Mouse (Mus musculus): ENCODE results near the gene Lyz1.
"Not testable (repeated sequence)": the region's sequence is repeated elsewhere in the genome, so short reads cannot be mapped to it uniquely, and the experiment has no call there.

The Lyz1 gene

DNA sequence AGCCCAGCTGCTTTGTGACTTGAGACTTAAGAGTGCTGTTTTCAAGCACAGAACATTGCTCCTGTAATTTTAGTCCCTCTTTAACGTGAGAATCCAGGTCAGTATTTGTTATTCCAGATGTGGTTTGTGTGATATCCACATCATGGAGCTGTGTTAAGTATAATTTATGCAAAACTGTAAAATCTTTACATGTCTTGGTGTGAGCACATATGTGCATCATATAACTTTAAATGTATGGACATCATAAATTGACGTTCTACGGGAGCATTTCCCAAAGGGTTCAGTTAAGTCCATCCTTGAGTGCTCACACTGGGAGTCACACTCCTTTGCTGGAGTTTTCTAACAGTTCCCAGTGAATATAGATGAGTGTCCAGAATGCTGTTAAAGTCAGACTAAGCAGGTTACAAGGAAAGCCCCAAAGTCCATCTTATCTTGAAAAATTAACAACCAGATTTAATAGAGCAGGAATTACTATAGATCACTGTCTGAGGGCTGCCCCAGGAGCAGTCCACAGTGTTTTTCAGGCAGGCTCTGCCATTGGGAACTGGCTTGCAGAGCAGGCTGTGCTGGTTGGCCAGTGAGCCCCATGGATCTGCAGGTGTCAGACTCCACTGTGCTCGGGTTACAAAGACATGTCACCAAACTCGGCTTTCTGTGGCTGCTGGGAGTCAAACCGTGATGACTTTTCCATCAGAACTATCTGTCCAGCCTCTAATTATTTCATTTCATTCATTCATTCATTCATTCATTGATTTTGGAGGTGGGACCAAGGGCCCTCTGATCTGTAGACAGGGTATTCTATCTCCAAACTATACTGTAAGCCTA is 2.4 kb downstream of the Lyz1 start:
- POLR2A ChIA-PET, result no interaction called here
- CTCF ChIA-PET, result no interaction called here

DNA sequence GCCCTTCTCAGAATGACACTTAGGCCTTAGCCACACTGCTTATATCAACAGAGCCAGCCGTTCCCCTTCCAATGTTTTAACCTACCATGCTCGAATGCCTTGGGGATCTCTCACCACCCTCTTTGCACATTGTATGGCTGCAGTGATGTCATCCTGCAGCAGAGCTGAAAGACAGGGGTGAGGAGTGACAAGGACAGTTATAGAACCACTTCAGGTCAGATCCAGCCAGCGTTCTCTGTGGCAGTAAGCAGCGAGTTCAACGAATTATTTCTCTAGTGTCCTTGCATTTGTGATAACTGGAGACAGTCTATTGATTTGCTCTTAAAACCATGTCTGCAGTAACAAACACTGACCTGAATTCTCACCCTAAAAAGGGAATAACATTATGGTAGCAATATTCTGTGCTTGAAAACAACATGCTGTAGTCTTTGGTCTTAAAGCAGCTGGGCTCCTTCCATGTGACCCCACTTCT is 3.6 kb downstream of the Lyz1 start:
- CTCF ChIA-PET, POLR2A ChIA-PET: not testable (repeated sequence)

DNA sequence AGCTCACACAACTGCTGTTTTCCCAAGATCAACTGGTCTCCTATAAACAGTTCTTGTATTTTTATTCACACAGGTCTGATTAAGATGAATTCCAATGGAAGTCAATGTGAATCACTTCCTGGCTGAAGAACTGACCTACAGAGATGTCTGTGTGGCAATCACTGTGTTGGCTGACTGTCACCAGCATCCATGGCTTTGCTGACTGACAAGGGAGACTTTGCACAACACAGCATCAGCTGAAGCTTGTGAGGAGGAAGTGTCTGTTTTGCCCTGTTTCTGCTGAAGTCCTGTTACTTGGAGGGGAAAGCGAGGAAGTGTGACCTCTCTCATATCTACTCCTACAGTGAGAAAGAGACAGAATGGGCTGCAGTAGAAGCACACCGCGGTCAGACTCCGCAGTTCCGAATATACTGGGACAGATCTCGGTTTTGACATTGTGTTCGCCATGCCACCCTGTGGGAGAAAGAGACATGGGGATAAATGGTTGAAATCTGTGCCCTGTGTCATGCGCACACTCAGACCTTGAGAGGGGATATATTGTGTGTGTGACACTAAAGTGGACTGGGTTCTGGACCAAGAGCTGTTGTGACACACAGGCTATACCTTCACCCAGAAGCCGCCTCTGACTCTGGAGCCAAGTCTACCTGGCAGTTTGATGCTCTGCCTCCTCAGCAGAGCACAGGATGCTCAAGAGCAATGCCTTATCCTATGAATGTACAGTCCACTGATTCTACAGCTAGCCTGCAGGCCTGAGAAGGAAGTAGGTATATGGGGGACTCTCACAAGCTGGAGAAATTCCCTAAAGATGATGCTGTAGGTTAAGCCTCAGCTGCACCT is 4.3 kb downstream of the Lyz1 start:
- ChIA-PET POLR2A (no interaction called here), CTCF (no interaction called here)

DNA sequence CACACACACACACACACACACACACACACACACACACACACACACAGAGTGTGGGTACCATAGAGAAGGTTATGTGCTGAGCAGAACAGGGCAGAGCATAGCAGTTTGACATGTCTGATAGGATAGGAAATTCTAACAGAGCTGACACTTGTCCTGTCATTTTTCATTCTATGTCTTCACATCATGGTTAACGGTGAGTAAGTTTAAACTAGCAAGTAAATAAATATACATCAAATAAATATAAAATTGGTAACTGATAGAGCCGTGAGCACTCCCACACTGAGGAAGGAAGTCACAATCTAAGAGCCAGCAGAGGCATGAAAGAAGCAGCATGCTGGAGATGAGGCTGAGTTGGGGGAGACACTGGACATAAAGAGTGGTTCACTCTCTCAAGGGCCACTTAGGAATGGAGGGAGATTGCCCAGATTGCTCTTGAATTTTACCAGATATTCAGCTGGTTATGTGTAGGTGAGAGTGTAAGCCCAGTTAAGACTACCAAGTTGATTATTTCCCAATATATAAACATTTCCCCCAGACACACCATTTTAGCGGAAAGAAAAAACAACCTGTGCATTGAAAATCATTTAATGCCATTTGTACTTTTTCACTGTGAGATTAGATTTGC is 5.3 kb downstream of the Lyz1 start:
- POLR2A ChIA-PET, result interaction anchor here in 1 of 4 experiments (0.9 kb wide), 1 partner anchor 49 kb away, joined by 3 read pairs; the partner anchor contains the start of gene 9530003J23Rik
- CTCF ChIA-PET, result no interaction called here

DNA sequence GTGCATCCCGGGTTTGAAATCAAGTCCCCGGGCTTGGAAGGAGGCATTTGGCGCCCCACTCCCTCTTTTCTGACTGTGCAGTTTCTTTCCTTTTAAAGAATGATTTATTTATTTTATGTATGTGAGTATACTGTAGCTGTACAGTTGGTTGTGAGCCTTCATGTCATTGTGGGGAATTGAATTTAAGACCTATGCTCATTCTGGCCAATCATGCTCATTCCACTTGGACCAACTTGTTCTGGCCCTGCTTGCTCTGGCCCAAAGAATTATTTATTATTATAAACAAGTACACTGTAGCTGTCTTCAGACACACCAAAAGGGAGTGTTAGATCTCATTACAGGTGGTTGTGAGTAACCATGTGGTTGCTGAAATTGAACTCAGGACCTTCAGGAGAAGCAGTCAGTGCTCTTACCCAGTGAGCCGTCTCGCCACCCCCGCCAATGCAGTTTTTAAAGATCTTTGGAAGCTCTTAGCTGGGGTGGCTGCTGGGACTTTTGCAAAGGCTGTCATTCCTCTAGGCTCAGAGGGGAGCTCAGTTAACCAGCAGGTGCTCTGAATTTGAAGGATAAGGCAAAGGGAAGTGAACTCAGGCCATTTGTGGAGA is 6.2 kb downstream of the Lyz1 start:
- POLR2A ChIA-PET, result interaction anchor here in 1 of 4 experiments (0.9 kb wide), 1 partner anchor 48 kb away, joined by 3 read pairs; the partner anchor contains the start of gene 9530003J23Rik
- CTCF ChIA-PET, result no interaction called here

DNA sequence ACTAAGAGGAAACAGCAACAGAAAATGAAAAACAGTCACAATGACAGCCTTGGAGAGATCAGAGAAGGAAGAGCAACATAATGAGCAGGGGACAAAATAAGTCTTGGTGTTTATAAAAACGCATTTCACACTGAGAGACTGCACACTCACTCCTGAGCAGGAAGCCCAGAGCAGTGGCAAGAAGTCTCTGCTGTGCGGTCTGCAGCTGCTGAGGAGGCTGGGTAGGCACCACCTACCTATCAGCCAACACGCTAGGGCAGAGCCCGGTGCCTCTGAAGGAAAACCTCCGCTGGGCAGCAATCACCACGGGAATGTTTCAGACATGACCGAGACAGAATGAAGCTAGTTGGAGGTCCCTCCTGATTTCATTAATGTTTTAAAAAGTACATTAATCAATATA is 7.1 kb downstream of the Lyz1 start:
- POLR2A ChIA-PET, result interaction anchor here in 1 of 4 experiments (0.6 kb wide), 1 partner anchor 861 kb away, joined by 5 read pairs; no protein-coding TSS in a partner anchor
- CTCF ChIA-PET, result not testable (repeated sequence)

DNA sequence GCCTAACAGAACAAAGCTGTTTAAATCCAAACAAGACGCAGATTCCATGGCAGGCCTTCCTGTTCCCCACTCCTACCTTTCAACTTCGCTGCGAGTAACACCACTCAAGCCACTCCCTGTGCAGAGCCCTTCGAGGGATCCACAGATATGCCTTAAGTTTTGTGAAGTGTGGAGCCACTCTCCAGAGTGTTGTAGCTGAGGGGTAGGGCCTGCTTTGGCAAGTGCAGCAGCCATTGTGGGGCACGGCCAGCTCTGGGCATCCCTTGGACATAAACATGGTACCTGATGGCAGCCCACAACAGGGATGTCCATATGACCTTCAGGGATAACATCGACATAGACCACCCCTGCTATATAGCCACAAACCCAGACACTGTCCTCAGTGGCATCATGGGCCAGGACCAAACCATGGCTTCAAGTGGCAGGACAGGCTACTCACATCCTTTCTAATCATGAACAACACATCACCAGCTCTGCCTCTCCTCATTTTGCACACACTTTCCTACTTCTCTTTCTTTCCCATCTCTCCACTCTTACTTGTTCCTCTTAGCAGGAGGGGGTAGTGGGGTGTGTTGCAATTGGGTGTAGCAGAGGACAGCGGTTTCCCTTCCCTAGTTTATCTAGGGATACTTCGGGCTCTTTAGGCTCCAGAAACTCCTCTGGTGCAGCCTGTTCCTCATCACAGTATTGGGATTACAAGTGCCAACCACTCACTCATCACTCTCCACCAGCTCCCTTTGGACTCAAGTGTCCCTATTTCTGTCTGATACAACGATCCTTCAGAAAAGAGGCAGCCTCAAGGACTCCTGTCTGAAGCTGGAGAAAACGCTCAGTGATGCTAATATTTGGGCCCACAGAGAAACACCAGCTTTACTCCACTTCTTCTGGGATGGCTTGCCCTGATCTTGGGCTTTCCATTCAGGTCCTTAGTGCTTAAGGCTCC is 7.8 kb downstream of the Lyz1 start:
- POLR2A ChIA-PET, result interaction anchor here in 2 of 4 experiments (0.6 to 0.8 kb wide), 2 partner anchors 12 to 862 kb away, joined by 3 to 5 read pairs; no protein-coding TSS in a partner anchor
- CTCF ChIA-PET, result no interaction called here

DNA sequence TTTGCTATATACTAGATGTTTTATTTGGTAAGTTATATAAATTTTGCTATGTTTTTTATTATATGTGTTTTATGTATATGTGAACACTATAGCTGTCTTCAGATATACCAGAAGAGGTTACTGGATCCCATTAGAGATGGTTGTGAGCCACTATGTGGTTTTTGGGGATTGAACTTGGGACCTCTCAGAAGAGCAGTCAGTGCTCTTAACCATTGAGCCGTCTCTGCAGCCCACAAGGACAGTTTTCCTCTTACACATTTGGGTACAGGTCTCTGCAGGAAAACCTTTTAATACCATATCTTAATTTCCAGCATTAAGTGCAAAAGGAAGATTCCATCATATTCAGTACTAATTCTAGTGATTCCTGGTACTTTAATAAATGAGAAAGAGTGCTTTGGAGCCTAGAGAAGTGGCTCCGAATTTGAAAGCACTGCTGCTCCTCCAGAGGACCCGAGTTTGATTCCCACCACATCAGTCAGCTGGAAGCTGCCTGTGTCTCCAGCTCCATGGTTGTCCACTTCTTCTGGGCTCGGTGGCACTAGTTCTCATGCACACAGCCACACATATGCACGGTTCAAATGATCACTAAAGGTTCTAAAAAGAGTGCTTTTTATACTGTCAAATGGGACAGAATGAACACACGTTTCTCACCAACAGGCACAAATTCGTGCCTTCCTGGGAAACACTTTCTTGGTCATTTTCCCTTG is 8.6 kb downstream of the Lyz1 start:
- CTCF ChIA-PET, result no interaction called here
- POLR2A ChIA-PET, result interaction anchor here in 1 of 4 experiments (0.8 kb wide), 1 partner anchor 11 kb away, joined by 3 read pairs; no protein-coding TSS in a partner anchor

DNA sequence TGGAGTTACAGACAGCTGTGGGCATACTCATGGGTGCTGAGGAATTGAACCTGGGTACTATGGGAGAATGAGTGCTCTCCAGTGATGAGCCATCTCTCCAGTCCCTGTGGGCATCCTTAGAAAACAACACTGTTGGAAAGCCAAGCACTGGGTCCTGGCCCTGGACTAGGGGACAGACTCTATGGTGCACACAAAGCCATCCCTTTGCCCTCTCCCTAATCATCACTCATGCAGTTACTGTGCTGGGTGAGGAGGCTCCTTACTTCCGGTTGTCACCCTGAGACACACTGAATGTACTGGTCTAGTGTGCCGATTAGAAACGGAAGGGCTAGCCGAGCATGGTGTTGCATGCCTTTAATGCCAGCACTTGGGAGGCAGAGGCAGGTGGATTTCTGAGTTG is 9.5 kb downstream of the Lyz1 start:
- CTCF ChIA-PET, POLR2A ChIA-PET: not testable (repeated sequence)

DNA sequence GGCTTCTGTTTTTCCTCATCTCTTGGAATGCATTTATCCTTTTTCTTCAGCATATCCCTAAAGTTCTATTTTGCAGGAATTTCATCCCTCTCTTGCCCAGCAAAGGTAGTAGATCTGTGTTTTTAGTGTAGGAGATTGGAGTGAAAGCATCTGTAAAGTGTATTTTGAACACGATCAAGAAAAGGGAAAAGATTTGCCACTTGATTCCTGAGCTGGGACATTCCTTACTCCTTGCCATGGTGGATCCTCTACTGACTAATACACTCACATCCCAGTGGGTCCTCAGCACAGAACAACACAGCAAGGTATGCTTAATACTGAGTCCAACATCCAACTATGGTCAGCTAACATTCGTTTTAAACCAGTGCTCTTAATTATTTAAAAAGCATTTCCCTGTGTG is 10.1 kb downstream of the Lyz1 start:
- ChIA-PET POLR2A (no interaction called here), CTCF (no interaction called here)

DNA sequence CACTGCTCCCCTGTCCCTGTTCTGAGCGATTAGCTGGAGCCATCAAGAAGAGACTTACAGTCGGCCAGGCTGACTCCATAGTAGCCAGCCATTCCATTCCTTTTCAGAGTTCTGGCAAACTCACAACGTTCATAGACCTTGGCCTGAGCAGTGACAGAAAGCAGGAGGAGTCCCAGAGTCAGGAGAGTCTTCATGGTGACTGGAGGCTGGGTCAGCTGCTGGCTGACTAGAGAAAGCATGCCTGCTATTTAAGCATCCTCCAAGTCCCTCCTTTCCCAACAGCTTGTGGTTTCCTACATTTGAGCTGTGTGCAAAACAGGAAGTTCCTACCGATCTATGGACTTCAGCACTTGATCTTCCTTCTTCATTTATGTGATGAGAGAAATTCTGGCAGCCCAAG is 10.6 kb downstream of the Lyz1 start, which contains the start of gene Lyz2:
TSS of gene Lyz2 (minus strand) at position 273 of the 400 bp plus-strand sequence.
- POLR2A ChIA-PET, result no interaction called here
- CTCF ChIA-PET, result no interaction called here

DNA sequence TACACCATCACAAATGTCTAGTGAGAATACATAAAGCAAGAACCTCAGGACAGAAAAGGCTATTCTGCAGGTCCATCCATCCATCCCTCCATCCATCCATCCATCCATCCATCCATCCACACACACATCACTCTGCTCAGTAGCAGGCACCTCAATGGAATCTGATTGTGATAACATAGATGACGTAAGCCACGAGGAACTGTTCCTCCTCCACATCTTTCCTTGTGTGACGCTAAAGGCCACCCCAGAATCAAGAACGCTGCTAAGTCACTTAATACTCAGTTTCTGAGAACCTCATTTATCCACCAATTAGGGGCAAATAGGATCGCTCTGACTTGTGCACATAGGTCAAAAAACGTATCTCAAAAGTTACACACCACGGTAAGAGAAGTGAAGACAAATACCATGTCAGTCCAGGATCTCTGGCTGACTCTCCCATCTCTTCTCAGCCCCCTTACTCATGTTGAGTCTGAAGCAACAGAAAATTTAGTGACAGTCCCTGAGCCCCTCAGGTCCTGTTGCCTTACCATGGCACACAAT is 11.2 kb downstream of the Lyz1 start:
- ChIA-PET POLR2A (no interaction called here), CTCF (no interaction called here)

DNA sequence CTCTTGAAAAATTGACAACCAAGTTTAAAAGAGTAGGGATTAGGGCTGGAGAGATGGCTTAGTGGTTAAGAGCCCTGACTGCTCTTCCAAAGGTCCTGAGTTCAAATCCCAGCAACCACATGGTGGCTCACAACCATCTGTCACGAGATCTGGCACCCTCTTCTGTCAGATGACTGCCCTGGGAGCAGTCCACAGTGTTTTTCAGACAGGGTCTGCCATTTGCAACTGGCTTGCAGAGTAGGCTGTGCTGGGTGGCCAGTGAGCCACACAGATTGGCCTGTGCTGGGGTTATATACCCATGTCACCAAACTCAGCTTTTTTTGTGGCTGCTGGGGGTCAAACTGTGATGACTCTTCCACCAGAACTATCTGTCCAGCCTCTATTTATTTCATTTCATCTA is 12.7 kb downstream of the Lyz1 start:
- POLR2A ChIA-PET, result no interaction called here
- CTCF ChIA-PET, result no interaction called here

DNA sequence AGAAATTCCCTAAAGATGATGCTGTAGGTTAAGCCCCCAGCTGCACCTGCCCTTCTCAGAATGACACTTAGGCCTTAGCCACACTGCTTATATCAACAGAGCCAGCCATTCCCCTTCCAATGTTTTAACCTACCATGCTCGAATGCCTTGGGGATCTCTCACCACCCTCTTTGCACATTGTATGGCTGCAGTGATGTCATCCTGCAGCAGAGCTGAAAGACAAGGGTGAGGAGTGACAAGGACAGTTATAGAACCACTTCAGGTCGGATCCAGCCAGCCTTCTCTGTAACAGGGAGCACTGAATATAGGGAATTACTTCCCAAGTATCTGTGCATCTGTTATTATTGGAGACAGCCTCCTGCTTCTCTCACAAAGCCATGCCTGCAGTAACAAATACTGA is 14.2 kb downstream of the Lyz1 start:
- CTCF ChIA-PET, result not testable (repeated sequence)
- POLR2A ChIA-PET, result interaction anchor here in 2 of 4 experiments (0.7 to 2.0 kb wide), 3 partner anchors 18 to 215 kb away, joined by 3 to 5 read pairs (median 4); partner anchors contain the start of genes Cct2 (in 1 of the 2) and Yeats4 (in 1 of the 2)

DNA sequence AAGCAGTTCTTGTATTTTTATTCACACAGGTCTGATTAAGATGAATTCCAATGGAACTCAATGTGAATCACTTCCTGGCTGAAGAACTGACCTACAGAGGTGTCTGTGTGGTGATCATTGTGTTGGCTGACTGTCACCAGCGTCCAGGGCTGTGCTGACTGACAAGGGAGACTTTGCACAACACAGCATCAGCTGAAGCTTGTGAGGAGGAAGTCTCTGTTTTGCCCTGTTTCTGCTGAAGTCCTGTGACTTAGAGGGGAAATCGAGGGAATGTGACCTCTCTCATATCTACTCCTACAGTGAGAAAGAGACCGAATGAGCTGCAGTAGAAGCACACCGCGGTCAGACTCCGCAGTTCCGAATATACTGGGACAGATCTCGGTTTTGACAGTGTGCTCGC is 14.9 kb downstream of the Lyz1 start:
- POLR2A ChIA-PET, result interaction anchor here in 2 of 4 experiments (0.6 to 2.0 kb wide), 4 partner anchors 18 to 214 kb away, joined by 3 to 5 read pairs (median 4); partner anchors contain the start of genes Cct2 (in 1 of the 2) and Yeats4 (in 1 of the 2)
- CTCF ChIA-PET, result not testable (repeated sequence)

DNA sequence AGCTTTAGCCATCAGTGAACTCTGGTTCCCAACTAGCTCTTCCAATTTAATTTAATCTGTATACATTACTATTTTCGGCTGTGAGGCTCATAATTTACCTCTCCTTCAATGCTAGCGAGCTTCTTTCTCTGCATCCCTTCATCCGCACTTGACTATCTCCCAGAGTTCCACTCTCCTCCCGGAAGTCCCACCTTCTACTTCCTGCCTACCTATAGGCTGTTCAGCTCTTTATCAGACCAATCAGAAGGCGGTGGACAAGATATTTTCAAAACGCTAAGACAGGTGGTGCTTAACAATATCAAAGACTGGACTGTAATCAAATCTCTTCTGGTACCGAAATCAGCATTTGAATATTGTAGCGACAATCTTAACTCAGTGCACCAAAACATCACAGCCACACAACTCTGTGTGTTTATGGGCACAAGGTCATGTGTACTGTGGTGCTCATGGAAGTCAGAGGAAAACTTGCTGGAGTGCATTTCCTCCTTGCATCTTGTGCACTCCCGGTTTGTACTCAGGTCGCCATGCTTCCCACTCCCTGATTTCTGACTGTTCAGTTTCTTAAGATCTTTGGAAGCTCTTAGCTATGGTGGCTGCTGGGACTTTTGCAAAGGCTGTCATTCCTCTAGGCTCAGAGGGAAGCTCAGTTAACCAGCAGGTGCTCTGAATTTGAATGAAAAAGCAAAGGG is 16.8 kb downstream of the Lyz1 start:
- ChIA-PET POLR2A (interaction anchor here in 3 of 4 experiments (0.6 to 1.6 kb wide), 10 partner anchors 46 to 213 kb away, joined by 3 to 8 read pairs (median 4); partner anchors contain the start of genes Yeats4 (in 2 of the 3) and Cct2 (in 1 of the 3)), CTCF (interaction anchor here in 2 of 4 experiments (0.9 to 1.6 kb wide), 4 partner anchors 102 to 160 kb away, joined by 3 to 4 read pairs (median 3); no protein-coding TSS in a partner anchor)
